Mouse (Mus musculus) embryonic facial prominence, embryonic 11.5 days (tissue): Measurements from ENCODE around the gene Gm20479. TPM values are rescaled to one million over a fixed set of nuclear protein-coding genes. Genes with fewer than 3 reads are reported as not detected.

Source experiments
- ATAC-seq: fragments of 200-750 bp; cut with Nextera tagmentation; replicated peaks from 2 replicates; pipeline ENCODE4 v1.8.0; 2017; ENCODE audit warnings: low read depth; ENCODE audit not compliant: insufficient number of reproducible peaks, low FRiP score, low TSS enrichment
- DNase-seq: peaks from one replicate; pipeline ENCODE4 v3.0.0-alpha.2; 2015; ENCODE audit warnings: low spot score
- H3K27ac ChIP-seq: fragments of 300-500 bp; sonication (generic); replicated peaks from 2 replicates; pipeline ENCODE4 v1.5.1; 2014; ENCODE audit warnings: mild to moderate bottlenecking, low read depth, low read length, control low read depth
- H3K27me3 ChIP-seq: fragments of 300-500 bp; sonication (generic); 2 replicates; pipeline ENCODE4 v1.6.1; 2014; ENCODE audit warnings: mild to moderate bottlenecking, low read length, moderate library complexity, mixed read lengths; ENCODE audit not compliant: control insufficient read depth, insufficient read depth
- H3K36me3 ChIP-seq: fragments of 300-500 bp; sonication (generic); replicated peaks from 2 replicates; pipeline ENCODE4 v1.6.1; 2014; ENCODE audit warnings: low read depth, mild to moderate bottlenecking, low read length, moderate library complexity, mixed read lengths; ENCODE audit not compliant: control insufficient read depth, insufficient read depth
- H3K4me1 ChIP-seq: fragments of 300-500 bp; sonication (generic); 2 replicates; pipeline ENCODE4 v1.6.1; 2014; ENCODE audit warnings: low read length, mixed read lengths; ENCODE audit not compliant: control insufficient read depth, insufficient read depth
- H3K4me2 ChIP-seq: fragments of 300-500 bp; sonication (generic); 2 replicates; pipeline ENCODE4 v1.6.1; 2014; ENCODE audit warnings: low read depth, mild to moderate bottlenecking, control low read depth, low read length, moderate library complexity
- H3K4me3 ChIP-seq: fragments of 300-500 bp; sonication (generic); 2 replicates; pipeline ENCODE4 v1.5.1; 2014; ENCODE audit warnings: low read depth, low read length, control low read depth
- H3K9ac ChIP-seq: fragments of 300-500 bp; sonication (generic); replicated peaks from 2 replicates; pipeline ENCODE4 v1.6.1; 2014; ENCODE audit warnings: mild to moderate bottlenecking, control low read depth, low read length
- H3K9me3 ChIP-seq: fragments of 300-500 bp; sonication (generic); replicated peaks from 2 replicates; pipeline ENCODE4 v1.6.1; 2016; ENCODE audit warnings: mild to moderate bottlenecking, low read length, inconsistent platforms, mixed read lengths; ENCODE audit not compliant: control insufficient read depth
- WGBS: fragments of 180-500 bp; shearing (Covaris S2); extraction: QIAGEN DNeasy Blood & Tissue Kit; methylation state at CpG from one replicate; pipeline ENCODE4 v1.1.7; 2014; 5-methylcytosine and 5-hydroxymethylcytosine counted together
- polyA plus RNA-seq: library from polyadenylated mRNA; unstranded; fragments of >200 nt; fragmentation: Nextera tagmentation; extraction: Ambion mirVana; gene quantifications from 2 replicates; pipeline ENCODE4 v1.2.1, GENCODE M21; 2014

Gene Gm20479
- polyA plus RNA-seq, 1 experiment from 2014 or later: not detected

GRCm38 (mm10) chr7:27339114-27339513 lies 18.1 kb downstream of the Gm20479 start:
- Histone ChIP-seq H3K4me3 (no peak overlapping the region), H3K9me3 (no peaks in the 10 kb centered on the region), H3K4me1 (no peaks in the 10 kb centered on the region; the same call in 1 of the 2 replicates), H3K9ac (no peak overlapping the region), H3K36me3 (no peaks in the 10 kb centered on the region), H3K27me3 (peaks cover 19% of the 10 kb centered on the region), H3K27ac (no peak overlapping the region), H3K4me2 (no peak overlapping the region)
- 62% methylated on average over 4 of the region's 4 CpGs for WGBS
- ATAC-seq (no peak), DNase-seq (no peak)

GRCm38 (mm10) chr7:27337175-27337853 lies 19.9 kb downstream of the Gm20479 start, which contains the start of gene Ltbp4:
Gene Ltbp4 (minus strand): TSS chr7:27337692.
- under 1% methylated on average over 36 of the region's 36 CpGs for WGBS
- Histone ChIP-seq H3K4me2 (peak within 1 kb of the TSS; percentile 90), H3K36me3 (no peaks in the 10 kb centered on the region), H3K9me3 (no peaks in the 10 kb centered on the region), H3K27ac (no peak within 1 kb of the TSS), H3K4me1 (no peaks in the 10 kb centered on the region; the same call in 1 of the 2 replicates), H3K9ac (peak within 1 kb of the TSS; percentile 48), H3K27me3 (peaks cover 36% of the 10 kb centered on the region), H3K4me3 (peak within 1 kb of the TSS; percentile 43)
- peak; percentile 84 for DNase-seq
- ATAC-seq: peak; percentile 44; the same call in 1 of the 2 replicates

GRCm38 (mm10) chr7:27335928-27336823 lies 21.0 kb downstream of the Gm20479 start:
- Histone ChIP-seq H3K4me1 (peaks cover under 1% of the 10 kb centered on the region), H3K4me3 (peak overlapping the region; percentile 43), H3K9me3 (no peaks in the 10 kb centered on the region), H3K27me3 (peaks cover 45% of the 10 kb centered on the region), H3K4me2 (peak overlapping the region; percentile 90), H3K36me3 (no peaks in the 10 kb centered on the region), H3K27ac (0 out of 2 replicates have a peak overlapping the region, but pooled peaks have one; percentile 25), H3K9ac (peak overlapping the region; percentile 48)
- peak; percentile 84 for ATAC-seq
- WGBS: under 1% methylated on average over 47 of the region's 47 CpGs
- peak; percentile 96 for DNase-seq

GRCm38 (mm10) chr7:27335011-27335720 lies 22.1 kb downstream of the Gm20479 start:
- no peak for ATAC-seq
- 63% methylated on average over 15 of the region's 15 CpGs for WGBS
- Histone ChIP-seq H3K4me2 (no peak overlapping the region), H3K4me1 (peaks cover 3% of the 10 kb centered on the region), H3K9ac (no peak overlapping the region), H3K27ac (no peak overlapping the region), H3K9me3 (no peaks in the 10 kb centered on the region), H3K27me3 (peaks cover 55% of the 10 kb centered on the region), H3K36me3 (no peaks in the 10 kb centered on the region), H3K4me3 (no peak overlapping the region)
- no peak for DNase-seq

- no peak for ATAC-seq
- Histone ChIP-seq H3K27ac (no peak overlapping the region), H3K27me3 (peaks cover 62% of the 10 kb centered on the region), H3K4me3 (no peak overlapping the region), H3K4me1 (peaks cover 3% of the 10 kb centered on the region), H3K9ac (no peak overlapping the region), H3K36me3 (no peaks in the 10 kb centered on the region), H3K4me2 (peak overlapping the region; percentile 8; the same call in 1 of the 2 replicates), H3K9me3 (no peaks in the 10 kb centered on the region)
- no peak for DNase-seq
- WGBS: under 1% methylated on average over 32 of the region's 32 CpGs
These were observed 22.8 kb downstream of the Gm20479 start for GRCm38 (mm10) chr7:27334405-27334911.

GRCm38 (mm10) chr7:27333316-27333941 lies 23.8 kb downstream of the Gm20479 start:
- Histone ChIP-seq H3K9me3 (no peaks in the 10 kb centered on the region), H3K27ac (no peak overlapping the region), H3K4me1 (peaks cover 3% of the 10 kb centered on the region), H3K36me3 (no peaks in the 10 kb centered on the region), H3K4me3 (peak overlapping the region; percentile 34), H3K4me2 (peak overlapping the region; percentile 64), H3K27me3 (peaks cover 68% of the 10 kb centered on the region), H3K9ac (peak overlapping the region; percentile 59)
- WGBS: under 1% methylated on average over 50 of the region's 77 CpGs
- DNase-seq: peak; percentile 46
- ATAC-seq: no peak
